Mouse (Mus musculus) forebrain, embryonic 15.5 days (tissue): ENCODE measurements around the gene Irak3. TPM values are rescaled to one million over a fixed set of nuclear protein-coding genes. Genes with fewer than 3 reads are reported as not detected.

Experiments
- ATAC-seq: fragments of 200-750 bp; cut with Nextera tagmentation; replicated peaks from 2 replicates; pipeline ENCODE4 v1.8.0; 2017; ENCODE audit warnings: mild to moderate bottlenecking, moderate TSS enrichment, moderate library complexity
- H3K27ac ChIP-seq: fragments of 300-500 bp; sonication (generic); replicated peaks from 2 replicates; pipeline ENCODE4 v1.5.1; 2015; ENCODE audit warnings: mild to moderate bottlenecking, inconsistent platforms
- H3K27me3 ChIP-seq: fragments of 300-500 bp; sonication (generic); 2 replicates; pipeline ENCODE4 v1.6.1; 2015; ENCODE audit warnings: inconsistent platforms
- H3K36me3 ChIP-seq: fragments of 300-500 bp; sonication (generic); 2 replicates; pipeline ENCODE4 v1.6.1; 2015; ENCODE audit warnings: mild to moderate bottlenecking, inconsistent platforms
- H3K4me1 ChIP-seq: fragments of 300-500 bp; sonication (generic); 2 replicates; pipeline ENCODE4 v1.6.1; 2015; ENCODE audit warnings: inconsistent platforms
- H3K4me2 ChIP-seq: fragments of 300-500 bp; sonication (generic); replicated peaks from 2 replicates; pipeline ENCODE4 v1.6.1; 2015; ENCODE audit warnings: mild to moderate bottlenecking, inconsistent platforms
- H3K4me3 ChIP-seq: fragments of 300-500 bp; sonication (generic); 2 replicates; pipeline ENCODE4 v1.5.1; 2015; ENCODE audit warnings: mild to moderate bottlenecking, inconsistent platforms
- H3K9ac ChIP-seq: fragments of 300-500 bp; sonication (generic); replicated peaks from 2 replicates; pipeline ENCODE4 v1.6.1; 2015; ENCODE audit warnings: mild to moderate bottlenecking, inconsistent platforms
- H3K9me3 ChIP-seq: fragments of 300-500 bp; sonication (generic); 2 replicates; pipeline ENCODE4 v1.6.1; 2016; ENCODE audit warnings: inconsistent platforms
- WGBS: fragments of 180-500 bp; shearing (Covaris S2); methylation state at CpG from one replicate; pipeline ENCODE4 v1.1.7; 2015; ENCODE audit warnings: mixed read lengths; 5-methylcytosine and 5-hydroxymethylcytosine counted together
- polyA plus RNA-seq: library from polyadenylated mRNA; unstranded; fragments of >200 nt; fragmentation: Nextera tagmentation; extraction: Ambion mirVana; gene quantifications from 2 replicates; pipeline ENCODE4 v1.2.1, GENCODE M21; 2015

Gene Irak3
- polyA plus RNA-seq, 1 experiment from 2014 or later = 0.19 TPM

DNA sequence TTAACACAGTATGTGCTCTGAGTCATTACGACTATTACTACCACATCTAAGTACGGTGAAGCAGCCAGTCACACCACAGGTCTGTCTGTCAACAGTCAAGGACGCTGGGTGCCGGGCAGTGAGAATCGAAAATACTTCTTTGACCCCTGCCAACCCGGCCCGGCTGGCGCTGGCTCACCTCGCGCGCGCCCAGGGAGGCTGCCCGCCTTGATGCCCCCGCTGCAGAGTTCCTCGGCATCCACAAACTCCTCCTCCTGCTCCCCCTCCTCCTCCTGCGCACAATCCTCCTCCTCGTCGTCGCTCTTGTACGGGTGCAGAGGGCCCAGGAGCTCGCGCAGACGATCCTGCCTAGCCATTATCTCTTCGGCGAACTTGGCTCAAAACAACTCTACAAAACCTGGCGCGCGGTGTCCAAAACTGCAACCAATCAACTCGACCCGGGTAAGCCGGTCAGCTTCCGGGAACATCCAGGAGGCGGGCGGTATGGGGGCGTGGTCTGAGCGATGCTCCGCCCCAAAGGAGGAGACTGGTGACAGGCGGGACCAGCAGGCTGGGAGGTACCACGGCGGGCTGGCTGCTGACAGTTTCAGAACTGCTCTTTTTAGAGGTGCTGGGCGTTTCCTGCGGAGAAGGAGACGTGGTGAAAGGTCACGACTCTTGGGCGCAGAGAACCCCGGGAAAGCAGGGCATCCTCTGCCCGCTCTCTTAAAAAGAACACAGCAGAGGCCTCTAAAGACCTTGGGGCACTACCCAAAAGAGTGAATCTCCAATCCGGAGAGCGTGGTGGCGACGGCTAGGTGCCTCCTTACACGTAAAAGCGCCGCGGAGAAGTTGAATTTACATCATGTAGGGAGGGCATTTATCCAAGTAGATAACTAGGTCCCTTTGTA, 89.2 kb downstream of the Irak3 start, which contains the start of gene Helb:
Helb (minus strand) TSS at position 481 of the 890 bp plus-strand sequence.
- H3K9me3 ChIP-seq = no peaks in the 10 kb centered on the region
- peak within 1 kb of the TSS; percentile 70 for H3K9ac ChIP-seq
- peak within 1 kb of the TSS; percentile 84 for H3K4me3 ChIP-seq
- WGBS = 1% methylated on average over 55 of the region's 55 CpGs
- no peaks in the 10 kb centered on the region for H3K27me3 ChIP-seq
- no peaks in the 10 kb centered on the region for H3K36me3 ChIP-seq
- H3K27ac ChIP-seq = peak within 1 kb of the TSS; percentile 64
- ATAC-seq = peak; percentile 99
- peaks cover 11% of the 10 kb centered on the region; the same call in 1 of the 2 replicates for H3K4me1 ChIP-seq
- peak within 1 kb of the TSS; percentile 90 for H3K4me2 ChIP-seq

DNA sequence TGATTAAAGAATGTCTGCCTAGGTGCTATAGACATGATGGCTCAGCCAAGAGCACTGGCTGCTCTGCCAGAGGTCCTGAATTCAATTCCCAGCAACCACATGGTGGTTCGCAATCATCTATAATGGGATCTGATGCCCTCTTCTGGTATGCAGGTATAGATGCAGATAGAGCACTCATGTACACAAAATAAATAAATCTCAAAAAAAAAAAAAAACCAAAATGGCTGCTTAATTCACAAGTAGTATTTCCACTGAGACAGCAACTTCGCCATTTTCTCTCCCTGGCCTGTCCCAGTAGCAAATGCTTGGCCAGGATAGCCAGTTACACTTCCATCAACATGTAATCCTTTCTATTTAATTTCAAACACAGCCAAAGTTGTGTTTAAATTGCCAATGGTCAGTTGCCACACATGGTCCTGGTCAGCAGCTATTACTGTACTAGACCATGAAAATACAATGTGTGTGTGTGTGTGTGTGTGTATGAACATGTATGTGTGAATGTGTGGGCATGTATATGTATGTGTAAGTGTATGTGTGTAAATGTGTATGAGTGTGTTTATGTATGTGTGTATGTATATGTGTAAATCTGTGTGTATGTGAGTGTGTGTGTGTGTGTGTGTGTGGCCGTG, 90.1 kb downstream of the Irak3 start:
- ATAC-seq = no peak
- peak overlapping the region; percentile 70; the same call in 1 of the 2 replicates for H3K9ac ChIP-seq

DNA sequence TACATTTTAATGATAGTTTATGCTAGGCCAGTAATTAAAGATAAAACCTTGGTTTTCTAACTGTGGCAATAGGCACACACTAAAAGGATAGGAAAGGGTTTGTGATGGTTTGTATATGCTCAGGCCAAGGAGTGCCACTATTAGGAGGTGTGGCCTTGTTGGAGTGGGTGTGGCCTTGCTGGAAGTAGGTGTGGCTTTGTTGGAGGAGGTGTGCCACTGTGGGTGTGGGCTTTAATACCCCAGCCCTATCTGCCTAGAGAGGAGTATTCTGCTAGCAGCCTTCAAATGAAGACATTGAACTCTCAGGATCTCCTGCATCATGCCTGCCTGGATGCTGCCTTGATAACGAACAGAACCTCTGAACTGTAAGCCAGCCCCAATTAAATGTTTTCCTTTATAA, 101.1 kb downstream of the Irak3 start:
- Histone ChIP-seq H3K27me3 (no peaks in the 10 kb centered on the region), H3K4me1 (no peaks in the 10 kb centered on the region), H3K9ac (no peak overlapping the region), H3K4me2 (no peak overlapping the region), H3K36me3 (no peaks in the 10 kb centered on the region; the same call in 1 of the 2 replicates), H3K27ac (no peak overlapping the region), H3K4me3 (no peak overlapping the region), H3K9me3 (no peaks in the 10 kb centered on the region)
- ATAC-seq = no peak
- WGBS = 89% methylated on average over 1 of the region's 1 CpGs

More for the DNA sequence above, 90.1 kb downstream of the Irak3 start:
- 72% methylated on average over 3 of the region's 3 CpGs for WGBS
- Histone ChIP-seq H3K4me3 (peak overlapping the region; percentile 84), H3K27ac (no peak overlapping the region), H3K4me2 (peak overlapping the region; percentile 90), H3K27me3 (no peaks in the 10 kb centered on the region), H3K9me3 (no peaks in the 10 kb centered on the region), H3K36me3 (no peaks in the 10 kb centered on the region), H3K4me1 (peaks cover 11% of the 10 kb centered on the region; the same call in 1 of the 2 replicates)

DNA sequence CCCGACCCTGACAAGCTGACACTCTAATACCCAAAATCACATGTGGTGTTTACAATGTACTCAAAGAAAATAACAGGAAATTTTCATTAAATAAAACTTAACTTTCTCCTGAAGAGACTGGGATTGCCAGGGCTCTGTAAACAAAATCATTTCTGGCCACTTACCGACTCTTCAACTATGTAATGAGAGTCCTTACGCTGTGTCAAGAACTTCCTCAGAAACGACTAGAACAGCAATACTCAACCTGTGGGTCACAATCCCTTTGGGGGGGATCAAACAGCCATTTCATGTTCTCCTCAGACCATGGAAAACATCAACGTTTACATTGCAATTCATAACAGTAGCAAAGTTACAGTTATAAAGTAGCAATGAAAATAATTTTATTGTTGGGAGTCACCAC, 104.4 kb downstream of the Irak3 start:
- Histone ChIP-seq H3K4me2 (no peak overlapping the region), H3K27ac (no peak overlapping the region), H3K4me3 (no peak overlapping the region), H3K4me1 (no peaks in the 10 kb centered on the region), H3K36me3 (peaks cover 6% of the 10 kb centered on the region; the same call in 1 of the 2 replicates), H3K27me3 (no peaks in the 10 kb centered on the region), H3K9ac (no peak overlapping the region), H3K9me3 (no peaks in the 10 kb centered on the region)
- 90% methylated on average over 5 of the region's 5 CpGs for WGBS
- no peak for ATAC-seq

DNA sequence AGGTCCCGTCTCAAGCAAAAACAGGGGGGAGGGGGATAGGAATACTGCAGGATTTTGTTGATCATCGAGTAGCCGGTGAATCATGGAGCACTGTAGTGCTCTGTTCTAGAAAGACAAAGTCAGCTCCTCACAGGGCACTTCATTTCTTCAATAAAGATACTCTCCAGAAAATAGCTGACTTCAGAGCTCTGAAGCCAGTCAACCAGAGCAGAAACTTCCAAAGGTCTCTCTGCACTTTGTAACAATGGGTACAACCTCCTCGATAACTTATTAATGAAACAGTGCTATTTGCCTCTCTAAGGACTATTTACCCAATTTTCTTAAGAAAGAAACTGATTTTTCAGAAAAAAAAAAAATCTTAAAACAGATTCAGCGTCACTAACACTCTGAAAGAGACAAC, 106.2 kb downstream of the Irak3 start:
- Histone ChIP-seq H3K27me3 (no peaks in the 10 kb centered on the region), H3K4me3 (no peak overlapping the region), H3K9me3 (no peaks in the 10 kb centered on the region), H3K4me1 (no peaks in the 10 kb centered on the region), H3K4me2 (no peak overlapping the region), H3K27ac (no peak overlapping the region), H3K36me3 (peaks cover 6% of the 10 kb centered on the region; the same call in 1 of the 2 replicates), H3K9ac (no peak overlapping the region)
- WGBS = 95% methylated on average over 5 of the region's 5 CpGs
- no peak for ATAC-seq

DNA sequence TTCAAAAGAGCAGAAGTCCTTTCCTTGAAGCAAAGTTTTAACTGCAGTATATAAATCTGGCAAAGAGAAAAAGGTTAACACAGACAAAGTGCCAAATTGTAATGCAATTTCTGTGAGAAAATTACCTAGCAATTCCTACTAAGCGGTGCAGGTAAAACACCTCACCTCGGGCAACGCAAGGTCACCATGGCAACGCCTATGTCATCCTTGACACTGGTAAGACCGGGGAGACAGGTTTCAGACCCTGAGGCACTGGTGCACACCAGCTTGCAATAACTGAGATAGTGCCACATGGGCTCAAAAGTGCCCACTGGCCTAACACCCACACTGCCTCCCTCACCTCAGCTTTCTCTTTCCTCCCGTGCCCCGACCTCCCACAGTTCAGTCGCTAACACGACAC, 106.8 kb downstream of the Irak3 start:
- H3K27ac ChIP-seq = no peak overlapping the region
- H3K9me3 ChIP-seq = no peaks in the 10 kb centered on the region
- H3K4me2 ChIP-seq = no peak overlapping the region
- no peaks in the 10 kb centered on the region for H3K4me1 ChIP-seq
- 96% methylated on average over 9 of the region's 9 CpGs for WGBS
- H3K36me3 ChIP-seq = peaks cover 6% of the 10 kb centered on the region; the same call in 1 of the 2 replicates
- no peak overlapping the region for H3K9ac ChIP-seq
- H3K4me3 ChIP-seq = no peak overlapping the region
- ATAC-seq = no peak
- no peaks in the 10 kb centered on the region for H3K27me3 ChIP-seq

DNA sequence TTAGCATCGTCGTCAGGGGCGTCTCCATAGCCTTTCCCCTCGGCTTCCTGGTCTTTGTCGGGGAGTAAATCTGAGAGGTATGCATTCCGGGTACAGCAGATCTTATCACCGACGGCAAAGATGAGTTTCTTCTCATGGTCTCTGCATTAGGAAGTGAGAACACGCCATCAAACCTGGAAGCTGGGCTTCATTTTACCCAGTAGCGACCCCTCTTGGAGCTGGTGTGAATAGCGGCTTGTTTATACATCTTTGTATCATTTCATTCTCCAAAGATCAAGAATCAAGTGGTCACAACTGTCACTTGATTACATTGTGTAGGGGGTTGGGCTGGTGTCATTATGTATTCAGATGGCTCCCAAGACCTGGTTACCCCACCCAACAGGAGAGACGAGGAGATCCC, 109.4 kb downstream of the Irak3 start:
- ATAC-seq = no peak
- Histone ChIP-seq H3K27ac (no peak overlapping the region), H3K9ac (no peak overlapping the region), H3K4me2 (no peak overlapping the region), H3K4me3 (no peak overlapping the region), H3K9me3 (no peaks in the 10 kb centered on the region), H3K4me1 (no peaks in the 10 kb centered on the region), H3K27me3 (no peaks in the 10 kb centered on the region), H3K36me3 (peaks cover 9% of the 10 kb centered on the region; the same call in 1 of the 2 replicates)
- 89% methylated on average over 12 of the region's 12 CpGs for WGBS

Other genes starting within 250 kb of the Irak3 start
- 4.0 and 4.1 TPM in 2 replicates for gene Helb, start 89.1 kb downstream of the Irak3 start, polyA plus RNA-seq
- gene Tmbim4, start 540 bp downstream of the Irak3 start, polyA plus RNA-seq = 74.4 and 74.6 TPM in 2 replicates
- 41.9 and 44.6 TPM in 2 replicates for gene Llph, start 24.9 kb upstream of the Irak3 start, polyA plus RNA-seq